Mouse (Mus musculus): ENCODE results near the gene Bmp2k. TPM values are rescaled to one million over a fixed set of nuclear protein-coding genes. Genes with fewer than 3 reads are reported as not detected.
"Not testable (repeated sequence)": the region's sequence is repeated elsewhere in the genome, so short reads cannot be mapped to it uniquely, and the experiment has no call there.

The Bmp2k gene
- total RNA-seq, 2 experiments from 2014 or later, result 12.6 to 12.9 TPM

DNA sequence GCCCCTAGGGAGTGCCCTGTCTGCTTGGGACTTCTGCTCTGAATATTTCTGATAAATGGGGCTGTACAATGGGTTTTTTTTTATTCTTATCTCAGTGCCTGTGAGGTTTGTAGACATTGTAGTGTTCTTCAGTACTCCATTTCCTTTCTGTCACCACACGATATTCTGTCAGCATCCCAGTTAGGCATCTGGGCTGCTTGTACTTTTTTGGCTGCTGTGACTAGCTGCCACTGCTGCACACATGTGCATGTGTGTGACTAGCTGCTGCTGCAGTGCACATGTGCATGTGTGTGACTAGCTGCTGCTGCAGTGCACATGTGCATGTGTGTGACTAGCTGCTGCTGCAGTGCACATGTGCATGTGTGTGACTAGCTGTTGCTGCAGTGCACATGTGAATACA lies 31.4 kb downstream of the Bmp2k start:
- intact Hi-C loops (cut with DNase I), result not testable (repeated sequence)

DNA sequence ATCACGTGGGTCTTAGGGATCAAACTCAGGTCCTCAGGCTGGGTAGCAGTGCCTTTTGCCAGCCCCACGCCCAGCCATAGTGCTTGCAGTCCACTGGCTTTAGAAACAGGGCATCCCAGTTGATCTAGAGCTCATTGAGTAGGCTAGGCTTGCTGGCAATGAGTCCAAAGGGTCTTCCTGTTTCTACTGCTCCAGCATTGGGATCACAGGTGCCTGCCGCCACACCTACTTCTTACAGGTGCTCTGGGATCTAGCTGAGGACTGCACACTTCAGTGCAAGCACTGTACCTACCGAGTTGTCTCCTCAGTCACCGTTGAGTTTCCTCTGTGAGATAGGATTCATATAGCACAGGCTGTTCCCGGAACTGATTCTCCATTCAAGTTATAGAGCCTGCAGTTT lies 34.3 kb downstream of the Bmp2k start:
- no peak for DNase-seq (ENCODE audit: low spot score in 2 of 2)
- intact Hi-C loops (cut with DNase I), result no loop called here

More for the DNA sequence above, 31.4 kb downstream of the Bmp2k start:
- not testable (repeated sequence) for DNase-seq (ENCODE audit: low spot score in 2 of 2)

DNA sequence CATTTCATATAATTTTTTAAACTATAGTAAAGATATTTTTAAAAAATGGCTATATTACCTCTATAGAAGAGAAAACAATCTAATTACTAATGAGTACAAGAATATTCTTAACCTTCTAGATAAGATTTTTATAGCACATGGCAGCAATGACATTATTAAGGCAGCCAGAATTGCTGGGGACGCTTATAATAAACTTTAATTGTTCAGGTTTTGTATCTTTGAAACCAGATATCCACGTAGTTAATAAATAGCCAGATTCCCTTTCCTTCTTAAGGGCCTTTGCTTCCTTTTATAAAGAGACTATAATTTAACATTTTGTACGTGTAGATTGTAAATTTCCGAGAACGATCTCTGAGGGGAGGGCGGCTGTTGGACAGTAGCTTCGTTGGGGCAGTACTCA lies 47.8 kb downstream of the Bmp2k start:
- DNase-seq (ENCODE audit: low spot score in 2 of 2), result no peak
- intact Hi-C loops (cut with DNase I), result no loop called here

- intact Hi-C loops (cut with DNase I), result no loop called here
These were observed 49.2 kb downstream of the Bmp2k start for GRCm38 (mm10) chr5:97046680-97047079.

DNA sequence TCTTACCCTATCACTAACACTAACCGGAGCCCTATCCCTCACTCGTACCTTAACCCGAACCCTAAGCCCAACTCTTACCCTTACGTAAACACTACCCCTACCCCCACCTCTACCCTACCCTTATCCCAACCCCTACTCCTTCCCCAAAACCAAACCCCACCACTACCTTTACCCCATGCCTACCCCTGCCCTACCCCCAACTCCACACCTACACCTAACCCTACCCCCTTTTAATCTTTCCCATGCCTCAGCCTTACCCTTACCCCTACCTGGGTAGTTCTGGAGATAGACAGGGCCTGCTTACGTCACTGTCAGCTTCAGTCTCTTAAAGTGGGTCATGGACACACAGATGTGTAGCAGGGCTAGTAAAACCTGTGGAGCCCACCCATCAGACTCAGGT lies 51.4 kb downstream of the Bmp2k start:
- DNase-seq (ENCODE audit: low spot score in 2 of 2), result no peak
- intact Hi-C loops (cut with DNase I), result no loop called here

More at GRCm38 (mm10) chr5:97046680-97047079, 49.2 kb downstream of the Bmp2k start:
- no peak for DNase-seq (ENCODE audit: low spot score in 2 of 2)

DNA sequence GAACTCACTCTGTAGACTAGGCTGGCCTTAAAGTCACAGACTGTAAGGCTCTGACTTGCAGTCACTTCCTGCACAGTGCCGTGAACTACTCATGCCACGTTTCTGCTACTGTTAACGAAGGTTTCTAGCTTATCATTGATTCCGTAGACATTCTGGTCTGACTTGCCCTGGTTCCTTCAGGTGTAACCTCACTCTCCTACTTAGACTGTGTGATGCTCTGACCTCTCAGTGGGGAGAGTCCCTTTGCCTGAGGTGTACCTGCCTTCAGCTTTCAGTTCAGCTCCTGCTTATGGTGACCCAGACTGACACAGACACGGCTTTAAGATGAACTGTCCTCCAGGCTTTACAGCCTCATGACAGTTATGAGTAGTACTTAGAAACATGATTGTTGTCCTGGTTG lies 56.7 kb downstream of the Bmp2k start:
- DNase-seq (ENCODE audit: low spot score in 2 of 2), result no peak
- intact Hi-C loops (cut with DNase I), result loop anchor here (2.0 kb wide), 1 partner anchor 199 kb away; no protein-coding TSS in a partner anchor

DNA sequence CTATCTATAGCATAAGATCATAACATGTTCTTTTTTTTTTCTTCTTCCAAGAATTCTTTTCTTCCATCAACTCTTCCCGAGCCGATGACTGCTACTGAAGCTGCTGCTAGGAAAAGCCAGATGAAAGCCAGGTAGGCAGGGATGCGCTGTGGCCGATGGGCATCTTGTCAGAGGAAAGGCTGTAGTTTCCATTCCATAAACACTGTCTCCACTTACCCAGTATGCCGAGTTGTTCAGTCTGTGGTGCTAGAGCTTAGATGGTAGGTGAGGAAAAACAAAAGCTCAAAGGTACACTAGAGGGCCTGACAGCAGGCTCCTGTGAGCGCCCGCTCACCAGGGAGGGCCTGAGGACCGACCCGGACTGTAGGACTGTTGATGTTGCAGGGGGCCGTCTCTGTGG lies 57.3 kb downstream of the Bmp2k start:
- intact Hi-C loops (cut with DNase I), result loop anchor here (2.0 kb wide), 1 partner anchor 200 kb away; no protein-coding TSS in a partner anchor

GRCm38 (mm10) chr5:97055511-97056068 lies 58.1 kb downstream of the Bmp2k start:
- intact Hi-C loops (cut with DNase I), result loop anchor here (2.0 kb wide), 1 partner anchor 201 kb away; no protein-coding TSS in a partner anchor
- no peak for DNase-seq (ENCODE audit: low spot score in 2 of 2)

More for the DNA sequence above, 57.3 kb downstream of the Bmp2k start:
- DNase-seq (ENCODE audit: low spot score in 2 of 2), result no peak

DNA sequence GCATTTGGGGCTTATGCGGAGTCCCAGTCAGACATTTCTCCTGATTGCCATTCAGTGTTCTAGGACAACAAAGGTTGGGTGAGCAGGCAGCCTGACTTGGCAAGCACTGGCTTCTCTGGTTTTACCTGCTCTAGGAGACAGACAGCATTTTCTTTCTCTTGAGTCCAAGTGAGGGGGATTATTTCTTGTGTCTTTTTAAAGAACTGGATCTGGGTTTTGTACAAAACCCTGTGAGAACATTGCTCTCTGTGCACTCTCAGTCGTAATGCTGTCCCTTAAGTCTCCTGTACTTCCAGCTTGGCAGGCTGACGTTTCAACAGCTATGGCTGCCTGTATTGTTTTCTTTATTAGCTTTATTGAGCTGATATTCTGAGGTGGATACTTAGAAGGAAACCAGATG lies 58.9 kb downstream of the Bmp2k start:
- intact Hi-C loops (cut with DNase I), result no loop called here
- no peak for DNase-seq (ENCODE audit: low spot score in 2 of 2)

DNA sequence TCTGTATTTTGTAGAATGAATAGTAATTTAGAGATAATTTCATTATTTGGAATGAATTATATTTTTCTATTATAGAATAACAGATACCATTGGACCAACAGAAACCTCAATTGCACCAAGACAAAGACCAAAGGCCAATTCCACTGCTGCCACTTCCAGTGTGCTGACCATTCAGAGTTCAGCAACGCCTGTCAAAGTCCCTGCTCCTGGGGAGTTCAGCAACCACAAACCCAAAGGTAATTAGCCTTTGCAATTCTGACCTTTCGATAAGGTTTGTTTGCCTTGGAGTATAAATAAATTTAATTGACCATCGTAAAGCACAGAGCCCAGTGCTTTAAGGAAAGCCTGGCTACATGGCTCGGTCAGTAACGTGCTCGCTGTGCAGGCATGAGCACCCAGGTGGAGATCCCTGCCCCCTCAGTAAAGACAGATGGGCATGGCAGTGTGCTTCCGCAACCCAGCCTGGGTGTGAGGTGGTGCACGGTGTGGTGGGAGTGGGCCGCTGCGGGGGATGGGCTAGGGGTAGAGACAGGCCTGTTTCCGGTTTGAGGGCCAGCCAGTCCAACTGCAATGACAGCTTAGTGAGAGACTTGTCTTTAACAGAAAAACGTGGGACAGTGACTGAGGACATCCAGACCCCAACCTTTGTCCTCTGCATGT lies 59.4 kb downstream of the Bmp2k start:
- intact Hi-C loops (cut with DNase I), result no loop called here
- DNase-seq (ENCODE audit: low spot score in 2 of 2), result no peak

GRCm38 (mm10) chr5:97060864-97061263 lies 63.4 kb downstream of the Bmp2k start:
- DNase-seq (ENCODE audit: low spot score in 2 of 2), result no peak
- intact Hi-C loops (cut with DNase I), result loop anchor here (10.0 kb wide), 1 partner anchor 796 kb away; no protein-coding TSS in a partner anchor

- intact Hi-C loops (cut with DNase I), result loop anchor here (10.0 kb wide), 1 partner anchor 797 kb away; no protein-coding TSS in a partner anchor
- DNase-seq (ENCODE audit: low spot score in 2 of 2), result no peak
These were observed 64.6 kb downstream of the Bmp2k start for GRCm38 (mm10) chr5:97062041-97062440.

DNA sequence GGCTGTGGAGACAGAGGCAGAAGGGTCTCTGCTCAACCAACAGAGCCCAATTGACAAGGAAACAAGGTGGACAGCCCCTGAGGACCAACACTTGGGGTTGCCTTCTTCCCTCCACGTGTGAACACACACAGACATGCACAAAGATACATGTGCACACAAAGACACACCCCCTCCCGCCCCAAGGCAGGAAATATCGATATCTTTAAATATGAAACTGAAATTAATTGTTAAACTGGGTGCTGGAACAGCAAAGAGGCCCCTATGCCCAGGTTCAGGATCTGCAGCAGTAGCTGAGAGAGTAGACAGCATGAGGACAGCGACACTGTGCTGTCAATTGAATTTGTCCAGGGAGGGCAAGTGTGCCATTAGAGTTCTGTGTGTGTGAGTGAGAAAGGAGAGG lies 68.3 kb downstream of the Bmp2k start:
- DNase-seq (ENCODE audit: low spot score in 2 of 2), result no peak
- intact Hi-C loops (cut with DNase I), result loop anchor here (10.0 kb wide), 1 partner anchor 801 kb away; no protein-coding TSS in a partner anchor

GRCm38 (mm10) chr5:97075476-97076151 lies 78.1 kb downstream of the Bmp2k start:
- no peak for DNase-seq (ENCODE audit: low spot score in 2 of 2)
- intact Hi-C loops (cut with DNase I), result no loop called here

- intact Hi-C loops (cut with DNase I), result no loop called here
- DNase-seq (ENCODE audit: low spot score in 2 of 2), result no peak
These were observed 78.7 kb downstream of the Bmp2k start for GRCm38 (mm10) chr5:97076167-97076566.

DNA sequence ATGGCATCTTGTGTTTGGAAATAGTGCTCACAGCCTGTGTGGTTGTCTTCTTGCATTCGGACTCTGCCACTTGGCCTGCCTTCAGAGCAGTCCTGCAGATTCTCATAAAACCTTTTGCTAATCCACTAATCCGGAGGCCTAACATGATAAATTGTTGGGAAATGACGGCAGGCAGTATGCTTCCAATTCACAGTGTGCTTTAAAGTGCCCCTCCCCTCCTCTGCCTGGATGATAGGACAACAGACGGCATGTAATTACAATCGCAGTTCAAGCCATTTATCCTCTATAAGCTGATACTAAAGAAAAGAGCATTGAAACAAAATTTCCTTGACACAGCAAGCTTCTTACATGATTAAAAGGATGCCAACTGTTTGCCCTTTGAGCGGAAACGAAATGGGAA lies 80.2 kb downstream of the Bmp2k start:
- no peak for DNase-seq (ENCODE audit: low spot score in 2 of 2)
- intact Hi-C loops (cut with DNase I), result no loop called here

- DNase-seq (ENCODE audit: low spot score in 2 of 2), result no peak
- intact Hi-C loops (cut with DNase I), result no loop called here
These were observed 81.2 kb downstream of the Bmp2k start for GRCm38 (mm10) chr5:97078641-97079040.

- peak; percentile 19 to 36 for DNase-seq (ENCODE audit: low spot score in 2 of 2)
- intact Hi-C loops (cut with DNase I), result no loop called here
These were observed 84.0 kb downstream of the Bmp2k start for GRCm38 (mm10) chr5:97081481-97081880.

DNA sequence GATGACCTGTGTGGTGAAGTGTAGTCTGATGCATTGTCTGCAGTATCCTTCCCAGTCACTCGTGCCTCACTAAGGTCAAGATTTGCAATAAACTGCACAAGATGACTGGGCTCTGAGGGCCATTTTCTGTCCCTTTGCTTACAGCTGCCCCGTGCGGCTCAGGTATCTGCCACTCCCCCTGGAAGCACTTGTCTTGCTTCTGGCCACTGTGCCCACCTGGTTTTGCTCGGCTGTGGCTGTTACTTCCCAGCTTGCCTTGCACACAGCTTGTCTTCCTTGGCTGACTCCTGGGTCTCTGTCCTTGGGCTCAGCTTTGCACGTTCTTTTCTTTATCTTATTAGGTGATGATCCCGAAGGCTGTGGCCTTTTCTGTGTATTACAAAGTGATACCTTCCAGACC lies 86.2 kb downstream of the Bmp2k start:
- no peak for DNase-seq (ENCODE audit: low spot score in 2 of 2)
- intact Hi-C loops (cut with DNase I), result no loop called here

DNA sequence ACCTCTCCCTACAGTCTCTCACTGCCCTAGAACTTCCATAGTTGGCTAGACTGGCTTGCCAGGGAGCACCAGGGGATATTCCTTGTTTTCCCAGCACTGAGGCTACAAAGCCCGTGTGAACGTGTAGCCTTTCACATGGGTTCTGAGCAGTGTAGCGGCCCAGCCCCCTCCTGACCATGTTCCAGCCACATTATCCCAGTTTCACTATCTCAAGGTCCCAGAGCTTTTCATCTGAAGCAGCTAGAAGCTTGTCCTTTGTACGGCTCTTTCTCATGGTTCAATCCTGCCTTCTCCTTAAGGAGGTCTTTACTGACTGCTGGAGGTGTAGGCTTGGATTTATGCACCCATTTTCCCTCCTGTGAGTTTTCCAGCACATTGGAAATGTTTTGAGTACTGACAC lies 87.1 kb downstream of the Bmp2k start:
- intact Hi-C loops (cut with DNase I), result no loop called here
- DNase-seq (ENCODE audit: low spot score in 2 of 2), result no peak

DNA sequence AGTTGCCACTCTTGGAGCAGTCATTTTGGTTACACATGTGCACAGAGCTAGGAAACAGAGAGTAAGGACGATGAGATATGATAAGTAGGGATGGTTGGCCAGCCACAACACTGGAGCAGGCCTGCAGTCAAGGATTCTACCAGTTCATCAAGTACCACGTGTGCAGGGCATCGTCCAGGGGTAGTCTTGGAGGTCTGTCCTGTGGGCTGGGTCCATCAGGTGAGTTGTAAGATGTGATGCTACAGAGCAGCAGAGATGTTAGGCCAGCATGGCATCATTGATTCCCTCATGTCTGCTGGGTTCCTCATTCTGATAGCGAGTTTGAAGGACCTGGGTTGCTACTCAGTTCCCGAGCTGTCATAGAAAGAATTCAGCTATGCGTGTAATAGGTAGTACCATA lies 87.6 kb downstream of the Bmp2k start:
- intact Hi-C loops (cut with DNase I), result no loop called here
- DNase-seq (ENCODE audit: low spot score in 2 of 2), result no peak
